Mouse (Mus musculus) stomach, embryonic 15.5 days (tissue): ENCODE results near the gene Olfr247. TPM values are rescaled to one million over a fixed set of nuclear protein-coding genes. Genes with fewer than 3 reads are reported as not detected.
"Not testable (repeated sequence)": the region's sequence is repeated elsewhere in the genome, so short reads cannot be mapped to it uniquely, and the experiment has no call there.

ENCODE experiments used
- ATAC-seq: fragments of 200-750 bp; cut with Nextera tagmentation; 2 replicates; pipeline ENCODE4 v1.8.0; 2017; ENCODE audit warnings: low read depth, moderate number of reproducible peaks, moderate TSS enrichment; ENCODE audit not compliant: insufficient read depth, low FRiP score
- H3K27ac ChIP-seq: fragments of 300-500 bp; sonication (generic); 2 replicates; pipeline ENCODE4 v1.5.1; 2015; ENCODE audit warnings: mild to moderate bottlenecking, inconsistent platforms
- H3K27me3 ChIP-seq: fragments of 300-500 bp; sonication (generic); replicated peaks from 2 replicates; pipeline ENCODE4 v1.6.1; 2015; ENCODE audit warnings: inconsistent platforms
- H3K36me3 ChIP-seq: fragments of 300-500 bp; sonication (generic); 2 replicates; pipeline ENCODE4 v1.6.1; 2015; ENCODE audit warnings: inconsistent platforms
- H3K4me1 ChIP-seq: fragments of 300-500 bp; sonication (generic); 2 replicates; pipeline ENCODE4 v1.6.1; 2015; ENCODE audit warnings: inconsistent platforms
- H3K4me2 ChIP-seq: fragments of 300-500 bp; sonication (generic); 2 replicates; pipeline ENCODE4 v1.6.1; 2015; ENCODE audit warnings: mild to moderate bottlenecking, inconsistent platforms
- H3K4me3 ChIP-seq: fragments of 300-500 bp; sonication (generic); replicated peaks from 2 replicates; pipeline ENCODE4 v1.5.1; 2015; ENCODE audit warnings: inconsistent platforms
- H3K9ac ChIP-seq: fragments of 300-500 bp; sonication (generic); 2 replicates; pipeline ENCODE4 v1.6.1; 2015; ENCODE audit warnings: inconsistent platforms
- H3K9me3 ChIP-seq: fragments of 300-500 bp; sonication (generic); 2 replicates; pipeline ENCODE4 v1.6.1; 2016; ENCODE audit warnings: inconsistent platforms
- WGBS: fragments of 180-500 bp; shearing (Covaris S2); methylation state at CpG from one replicate; pipeline ENCODE4 v1.1.7; 2015; 5-methylcytosine and 5-hydroxymethylcytosine counted together
- polyA plus RNA-seq: library from polyadenylated mRNA; unstranded; fragments of >200 nt; fragmentation: Nextera tagmentation; extraction: Ambion mirVana; gene quantifications from 2 replicates; pipeline ENCODE4 v1.2.1, GENCODE M21; 2015

The Olfr247 gene
- polyA plus RNA-seq: not detected in 2 replicates

DNA sequence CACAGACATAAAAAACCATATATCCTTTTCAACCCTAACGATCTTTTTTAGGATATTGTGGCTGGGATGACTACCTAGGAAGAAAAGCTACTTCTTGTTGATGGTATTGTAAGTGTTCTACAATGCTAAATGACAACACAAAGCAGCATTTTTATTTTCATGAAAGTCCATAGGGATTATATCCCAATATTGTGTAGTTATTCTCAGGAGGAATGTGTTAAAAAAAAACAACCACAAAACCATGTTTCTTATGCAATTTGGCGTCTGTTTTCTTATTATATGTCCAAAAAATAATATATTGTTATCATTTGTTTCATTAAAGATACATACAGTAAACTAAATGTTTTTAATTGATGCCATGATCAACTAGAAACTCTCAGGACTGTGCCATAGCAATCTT is at the start of gene Olfr247:
Gene Olfr247 (minus strand): TSS at position 101 of the 400 bp plus-strand sequence.
- not testable (repeated sequence) for H3K36me3 ChIP-seq, H3K27ac ChIP-seq, H3K9me3 ChIP-seq, H3K4me3 ChIP-seq, ATAC-seq, H3K4me2 ChIP-seq, H3K27me3 ChIP-seq, H3K9ac ChIP-seq, H3K4me1 ChIP-seq
- no CpG with 5 or more reads among the region's 2 CpGs for WGBS

- Histone ChIP-seq H3K4me1 (no peaks in the 10 kb centered on the region), H3K9me3 (no peaks in the 10 kb centered on the region), H3K36me3 (no peaks in the 10 kb centered on the region), H3K27me3 (no peaks in the 10 kb centered on the region), H3K4me2 (no peak within 1 kb of the TSS), H3K27ac (no peak within 1 kb of the TSS), H3K4me3 (no peak within 1 kb of the TSS), H3K9ac (no peak within 1 kb of the TSS)
- no peak for ATAC-seq
These were observed 36.4 kb upstream of the Olfr247 start, which contains the start of gene Olfr820 for GRCm38 (mm10) chr10:130012321-130012720. Olfr820 (plus strand) TSS chr10:130012621.

- whole genome bisulfite sequencing: 86% methylated on average over 4 of the region's 4 CpGs
- H3K9me3 ChIP-seq, H3K36me3 ChIP-seq, H3K4me1 ChIP-seq, H3K27me3 ChIP-seq, H3K9ac ChIP-seq, ATAC-seq, H3K4me2 ChIP-seq, H3K27ac ChIP-seq, H3K4me3 ChIP-seq: not testable (repeated sequence)
These were observed 29.4 kb upstream of the Olfr247 start for GRCm38 (mm10) chr10:130005366-130005765.

GRCm38 (mm10) chr10:130004104-130004503 is 28.2 kb upstream of the Olfr247 start:
- not testable (repeated sequence) for H3K4me1 ChIP-seq, H3K27me3 ChIP-seq, H3K36me3 ChIP-seq, H3K4me3 ChIP-seq, H3K9me3 ChIP-seq, ATAC-seq, H3K4me2 ChIP-seq, H3K9ac ChIP-seq, H3K27ac ChIP-seq
- WGBS: 86% methylated on average over 4 of the region's 4 CpGs

GRCm38 (mm10) chr10:129984962-129985361 is 9.0 kb upstream of the Olfr247 start, which contains the start of gene Gm10310:
Gm10310 (minus strand) TSS chr10:129985062.
- WGBS: no CpG with 5 or more reads among the region's 1 CpGs
- H3K27me3 ChIP-seq, H3K9ac ChIP-seq, H3K36me3 ChIP-seq, ATAC-seq, H3K4me3 ChIP-seq, H3K4me1 ChIP-seq, H3K9me3 ChIP-seq, H3K27ac ChIP-seq, H3K4me2 ChIP-seq: not testable (repeated sequence)

GRCm38 (mm10) chr10:129981867-129982266 is 5.9 kb upstream of the Olfr247 start:
- H3K4me2 ChIP-seq, H3K36me3 ChIP-seq, ATAC-seq, H3K9me3 ChIP-seq, H3K27ac ChIP-seq, H3K9ac ChIP-seq, H3K4me3 ChIP-seq, H3K4me1 ChIP-seq, H3K27me3 ChIP-seq: not testable (repeated sequence)
- WGBS: no CpG with 5 or more reads among the region's 3 CpGs

- H3K4me1 ChIP-seq, H3K4me3 ChIP-seq, H3K4me2 ChIP-seq, H3K9me3 ChIP-seq, H3K36me3 ChIP-seq, H3K27ac ChIP-seq, H3K27me3 ChIP-seq, ATAC-seq, H3K9ac ChIP-seq: not testable (repeated sequence)
- no CpG with 5 or more reads among the region's 3 CpGs for WGBS
These were observed 2.9 kb downstream of the Olfr247 start for GRCm38 (mm10) chr10:129972994-129973393.

DNA sequence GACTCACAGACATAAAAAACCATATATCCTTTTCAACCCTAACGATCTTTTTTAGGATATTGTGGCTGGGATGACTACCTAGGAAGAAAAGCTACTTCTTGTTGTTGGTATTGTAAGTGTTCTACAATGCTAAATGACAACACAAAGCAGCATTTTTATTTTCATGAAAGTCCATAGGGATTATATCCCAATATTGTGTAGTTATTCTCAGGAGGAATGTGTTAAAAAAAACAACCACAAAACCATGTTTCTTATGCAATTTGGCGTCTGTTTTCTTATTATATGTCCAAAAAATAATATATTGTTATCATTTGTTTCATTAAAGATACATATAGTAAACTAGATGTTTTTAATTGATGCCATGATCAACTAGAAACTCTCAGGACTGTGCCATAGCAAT is 8.8 kb downstream of the Olfr247 start, which contains the start of gene Olfr819:
Gene Olfr819 (minus strand): TSS at position 101 of the 400 bp plus-strand sequence.
- WGBS: 77% methylated on average over 2 of the region's 2 CpGs
- not testable (repeated sequence) for H3K27me3 ChIP-seq, H3K9me3 ChIP-seq, H3K27ac ChIP-seq, H3K4me1 ChIP-seq, H3K4me3 ChIP-seq, ATAC-seq, H3K36me3 ChIP-seq, H3K9ac ChIP-seq, H3K4me2 ChIP-seq

- not testable (repeated sequence) for H3K4me1 ChIP-seq, H3K4me2 ChIP-seq, H3K9ac ChIP-seq, H3K27ac ChIP-seq, H3K27me3 ChIP-seq, H3K9me3 ChIP-seq, H3K4me3 ChIP-seq, H3K36me3 ChIP-seq, ATAC-seq
- 97% methylated on average over 2 of the region's 3 CpGs for WGBS
These were observed 9.7 kb downstream of the Olfr247 start for GRCm38 (mm10) chr10:129966232-129966631.

- H3K27me3 ChIP-seq: no peaks in the 10 kb centered on the region
- H3K9ac ChIP-seq: no peak within 1 kb of the TSS
- WGBS: 93% methylated on average over 2 of the region's 2 CpGs
- H3K9me3 ChIP-seq: no peaks in the 10 kb centered on the region
- H3K4me3 ChIP-seq: no peak within 1 kb of the TSS
- no peak within 1 kb of the TSS for H3K27ac ChIP-seq
- no peaks in the 10 kb centered on the region for H3K4me1 ChIP-seq
- H3K4me2 ChIP-seq: no peak within 1 kb of the TSS
- ATAC-seq: no peak
- no peaks in the 10 kb centered on the region for H3K36me3 ChIP-seq
These were observed 26.9 kb downstream of the Olfr247 start, which contains the start of gene Olfr818 for GRCm38 (mm10) chr10:129949000-129949399. Olfr818 (minus strand) TSS chr10:129949100.

Other genes with a start within 250 kb of the Olfr247 start
- gene Olfr805, start 246.8 kb downstream of the Olfr247 start, polyA plus RNA-seq: not detected in 2 replicates
- not detected in 2 replicates for gene Olfr806, start 234.2 kb downstream of the Olfr247 start, polyA plus RNA-seq
- gene Olfr807, start 218.3 kb downstream of the Olfr247 start, polyA plus RNA-seq: not detected in 2 replicates
- not detected in 2 replicates for gene Olfr808, start 210.7 kb downstream of the Olfr247 start, polyA plus RNA-seq
- gene Olfr809, start 201.5 kb downstream of the Olfr247 start, polyA plus RNA-seq: not detected in 2 replicates
- gene Olfr810, start 181.2 kb downstream of the Olfr247 start, polyA plus RNA-seq: not detected in 2 replicates
- gene Olfr811, start 171.7 kb downstream of the Olfr247 start, polyA plus RNA-seq: not detected in 2 replicates
- not detected in 2 replicates for gene Olfr812, start 130.0 kb downstream of the Olfr247 start, polyA plus RNA-seq
- gene Olfr813, start 120.8 kb downstream of the Olfr247 start, polyA plus RNA-seq: not detected in 2 replicates
- not detected in 2 replicates for gene Olfr814, start 96.3 kb downstream of the Olfr247 start, polyA plus RNA-seq
- not detected in 2 replicates for gene Olfr815, start 70.3 kb downstream of the Olfr247 start, polyA plus RNA-seq
- not detected in 2 replicates for gene Olfr816, start 60.5 kb downstream of the Olfr247 start, polyA plus RNA-seq
- gene Olfr818, start 27.0 kb downstream of the Olfr247 start, polyA plus RNA-seq: not detected in 2 replicates
- gene Olfr819, start 8.9 kb downstream of the Olfr247 start, polyA plus RNA-seq: not detected in 2 replicates
- not detected in 2 replicates for gene Gm10310, start 8.9 kb upstream of the Olfr247 start, polyA plus RNA-seq
- not detected in 2 replicates for gene Olfr820, start 36.5 kb upstream of the Olfr247 start, polyA plus RNA-seq
- gene Olfr821, start 54.2 kb upstream of the Olfr247 start, polyA plus RNA-seq: not detected in 2 replicates
- not detected in 2 replicates for gene Olfr822, start 95.1 kb upstream of the Olfr247 start, polyA plus RNA-seq
- gene Olfr823, start 139.2 kb upstream of the Olfr247 start, polyA plus RNA-seq: not detected in 2 replicates
- not detected in 2 replicates for gene Olfr824, start 153.9 kb upstream of the Olfr247 start, polyA plus RNA-seq
- gene Olfr825, start 190.6 kb upstream of the Olfr247 start, polyA plus RNA-seq: not detected in 2 replicates
- not detected in 2 replicates for gene Olfr826, start 208.0 kb upstream of the Olfr247 start, polyA plus RNA-seq
- not detected in 2 replicates for gene Olfr827, start 238.3 kb upstream of the Olfr247 start, polyA plus RNA-seq